Mouse (Mus musculus) E14TG2a.4 (cell line): ENCODE data around the gene Smbd1.

Source experiments
- CTCF ChIP-seq: conservative IDR thresholded peaks from 2 replicates; pipeline ENCODE4 v1.5.1; 2014; ENCODE audit warnings: low read length
- POU5F1 ChIP-seq: IDR thresholded peaks from 2 replicates; pipeline ENCODE4 v1.6.1; 2014; ENCODE audit warnings: low read length, borderline replicate concordance

DNA sequence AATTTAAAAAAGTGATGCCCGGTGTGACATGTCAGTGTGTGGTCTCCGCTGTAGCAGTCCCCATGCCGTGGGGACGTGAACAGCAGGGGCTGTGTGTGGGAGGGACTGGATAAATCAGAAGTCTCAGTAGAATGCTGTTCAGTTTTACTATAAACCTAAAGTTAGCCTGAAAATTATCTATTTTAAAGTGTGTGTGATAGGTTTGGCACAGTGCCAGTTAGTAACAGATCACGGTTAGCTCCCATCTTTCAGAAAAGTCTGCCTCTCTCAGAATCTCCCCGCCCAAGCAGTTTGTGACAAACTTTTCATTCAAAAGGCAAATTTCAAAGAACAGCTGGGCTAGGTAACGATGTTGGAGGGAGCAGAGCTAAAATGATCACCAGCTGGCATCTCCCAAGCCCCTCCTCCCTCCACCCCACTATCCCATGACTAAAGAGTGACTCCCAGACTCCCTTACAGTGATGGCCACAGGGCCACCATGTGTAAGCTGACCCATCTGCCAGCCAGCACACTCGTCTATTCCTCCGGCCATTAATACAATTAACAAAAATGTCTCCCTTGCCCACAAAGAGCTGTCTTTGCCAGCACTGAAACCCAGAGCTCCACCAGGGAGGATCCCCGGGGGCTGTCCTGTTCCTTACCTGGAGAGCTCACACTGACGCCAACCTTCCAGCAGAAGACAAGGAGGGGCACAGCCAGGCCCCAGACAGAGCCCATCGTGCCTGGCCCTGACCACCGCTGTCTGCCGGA is 13.4 kb downstream of the Smbd1 start:
- TF ChIP-seq CTCF (no peak), POU5F1 (no peak)
